Mouse (Mus musculus) kidney, postnatal 36 days (tissue): ENCODE data around the gene Dgkz.

Source experiments
- DNase-seq, 2 experiments: peaks; one replicate each; pipeline ENCODE4 v3.0.0; 2021 to 2022; ENCODE audit warnings: mixed read lengths in 2 of 2

The Dgkz gene

DNA sequence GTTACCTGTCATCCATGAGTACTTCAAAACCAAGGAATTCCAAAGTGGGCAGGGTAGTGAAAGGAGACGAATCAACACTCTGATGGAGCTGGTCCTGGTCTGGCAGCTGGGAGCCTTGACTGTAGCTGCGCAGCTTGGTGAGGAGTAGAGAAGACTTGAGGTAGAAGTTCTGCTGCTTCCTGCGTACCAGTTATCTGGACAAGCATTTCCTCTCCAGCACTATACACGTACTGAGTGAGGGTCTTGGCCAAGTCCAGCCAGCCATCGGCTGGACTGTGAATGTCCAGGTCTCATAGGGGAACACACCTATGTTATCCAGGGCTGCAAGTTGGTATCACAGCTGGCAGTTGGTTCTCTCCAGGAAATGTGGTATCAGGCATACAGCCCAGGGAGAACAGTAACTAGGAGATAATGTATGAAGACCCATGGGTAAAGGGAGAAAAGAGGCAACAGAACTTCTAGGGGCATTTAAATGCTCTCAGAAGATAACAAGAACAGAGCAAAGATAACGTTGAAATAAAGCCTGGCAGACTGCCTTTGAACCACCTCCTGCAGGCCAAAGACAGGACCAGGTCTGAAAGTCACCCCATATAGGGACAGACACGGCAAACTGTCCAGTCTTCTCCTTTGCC is 59.2 kb downstream of the Dgkz start:
- no peak for DNase-seq

- DNase-seq = no peak
These were observed 62.1 kb downstream of the Dgkz start for GRCm38 (mm10) chr2:91913328-91914110.

- DNase-seq = no peak
These were observed 63.0 kb downstream of the Dgkz start for GRCm38 (mm10) chr2:91912616-91913015.

- no peak for DNase-seq
These were observed 69.5 kb downstream of the Dgkz start for GRCm38 (mm10) chr2:91906141-91906540.

DNA sequence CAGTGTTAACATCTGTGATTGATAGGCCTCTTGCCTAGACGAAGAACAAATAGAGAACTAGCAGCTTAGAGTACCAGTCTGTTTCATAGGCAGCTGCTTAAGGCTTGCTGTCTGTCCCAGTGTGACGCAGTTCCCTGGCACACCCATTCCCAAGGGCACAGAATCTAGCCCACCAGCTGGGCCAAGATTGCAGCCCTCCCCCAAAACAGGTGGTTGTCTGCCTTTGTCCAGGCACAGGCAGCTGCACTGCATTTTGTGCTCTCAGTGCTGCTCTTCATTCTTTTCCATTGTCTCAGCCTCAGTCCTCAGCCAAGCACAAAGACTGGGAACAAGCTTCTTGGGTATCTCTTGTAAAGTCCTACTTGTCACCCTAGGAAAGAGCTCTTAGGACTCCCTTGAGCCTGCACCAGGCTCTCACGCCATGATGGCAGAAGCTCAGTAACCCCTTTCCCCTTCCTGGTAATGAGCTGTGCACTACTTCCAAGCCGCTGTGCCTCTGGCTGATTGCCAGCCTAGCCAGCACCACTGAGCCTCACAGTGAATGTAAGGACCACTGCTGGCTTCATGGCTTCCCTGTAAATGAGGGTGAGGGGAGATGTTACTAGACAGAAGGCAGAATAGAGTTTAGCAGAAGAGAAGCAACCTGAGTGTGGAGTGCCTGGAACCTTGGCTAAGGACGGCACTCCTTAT is 70.9 kb downstream of the Dgkz start:
- DNase-seq = no peak

DNA sequence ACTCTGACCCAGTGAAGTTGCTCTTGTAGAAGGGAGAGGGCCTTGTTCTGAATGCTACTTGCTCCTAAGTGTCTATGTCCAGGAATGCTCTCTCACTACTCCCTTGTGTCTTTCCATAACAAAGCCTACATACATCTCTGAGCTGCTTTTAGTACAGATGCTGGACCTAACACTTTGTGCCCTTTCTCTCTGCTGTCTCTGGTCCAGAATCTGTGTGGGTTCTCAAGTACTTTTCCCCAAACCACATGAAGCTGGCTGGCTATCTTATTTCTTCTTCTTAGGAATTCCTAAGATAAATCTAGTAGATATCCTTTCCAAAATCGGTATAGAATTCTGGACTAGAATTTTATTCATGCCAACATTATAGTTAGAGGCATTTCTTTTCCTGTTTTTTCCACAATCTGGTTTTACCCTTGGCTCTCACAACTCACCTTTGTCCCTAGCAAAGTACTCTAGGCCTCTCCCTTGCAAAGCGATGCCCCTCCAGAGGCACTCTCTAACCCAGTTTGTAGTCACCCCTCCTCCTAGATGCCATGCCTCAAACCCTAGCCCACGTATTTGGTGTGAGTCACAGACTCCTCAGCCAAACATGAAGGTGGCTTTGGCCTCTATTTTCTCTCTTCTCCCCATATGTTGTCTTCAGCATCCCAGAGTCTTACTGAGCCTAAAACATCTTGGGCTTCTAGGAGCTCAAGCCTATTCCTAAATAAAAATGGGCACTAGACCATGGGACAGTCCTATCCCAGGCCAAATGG is 72.3 kb downstream of the Dgkz start:
- DNase-seq = no peak

DNA sequence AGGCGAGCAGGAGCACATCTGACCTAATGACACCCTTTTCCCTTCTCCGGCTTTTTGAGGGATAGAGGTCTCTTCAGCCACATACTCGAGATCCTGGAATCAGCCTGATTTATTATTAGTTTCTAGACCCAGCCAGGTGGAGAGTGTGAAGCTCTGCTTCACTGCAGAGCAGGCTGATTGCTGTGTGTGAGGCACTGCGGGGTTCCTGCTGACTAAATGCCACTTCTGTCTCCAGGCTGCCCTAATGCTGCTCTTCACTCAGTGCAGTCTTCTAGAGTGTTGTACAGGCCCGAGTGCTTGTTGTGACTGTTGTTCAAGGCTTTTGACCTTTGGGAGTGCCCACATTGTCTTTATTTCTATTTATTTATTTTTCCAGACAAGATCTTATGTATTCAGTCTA is 73.3 kb downstream of the Dgkz start:
- no peak for DNase-seq

GRCm38 (mm10) chr2:91900431-91900830 is 75.2 kb downstream of the Dgkz start:
- no peak for DNase-seq

DNA sequence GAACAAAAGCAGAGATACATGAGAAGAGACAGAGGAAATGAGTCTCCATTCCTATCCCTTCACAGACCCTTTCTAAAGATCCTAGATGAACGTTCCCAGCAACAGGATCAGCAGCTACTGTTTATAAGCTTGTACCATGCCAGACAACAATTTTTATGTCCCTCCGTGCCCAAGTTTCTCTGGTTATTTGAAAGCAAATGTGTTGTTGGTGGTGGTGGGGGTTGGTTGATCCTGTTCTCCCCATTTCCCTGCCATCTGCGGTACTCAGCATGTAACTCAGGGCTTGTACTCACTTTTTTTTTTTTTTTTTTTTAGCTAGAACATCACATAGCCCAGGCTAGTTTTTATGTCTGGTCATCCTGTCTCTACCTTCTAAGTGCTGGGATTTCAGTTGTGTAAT is 76.5 kb downstream of the Dgkz start:
- DNase-seq = no peak

DNA sequence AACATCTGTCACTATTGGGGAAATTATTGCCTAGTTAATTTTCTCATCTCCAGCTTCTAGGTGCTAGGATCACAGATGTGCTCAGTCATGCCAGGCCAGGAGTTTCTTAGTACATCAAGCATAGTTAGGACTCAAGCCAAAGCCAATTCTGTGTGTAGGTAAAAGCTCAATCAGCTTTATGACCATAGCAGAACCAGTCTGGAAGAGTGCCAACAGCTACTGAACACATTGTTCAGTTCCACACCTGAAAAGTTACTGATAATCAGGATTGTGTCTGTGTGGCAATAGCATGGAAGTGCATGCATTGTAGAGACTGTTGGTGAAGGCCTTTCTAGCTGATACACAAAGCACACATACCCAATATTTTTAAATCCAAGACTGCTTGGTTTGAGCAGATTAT is 77.7 kb downstream of the Dgkz start:
- peak in 1 of 2 experiments; percentile 14 for DNase-seq

DNA sequence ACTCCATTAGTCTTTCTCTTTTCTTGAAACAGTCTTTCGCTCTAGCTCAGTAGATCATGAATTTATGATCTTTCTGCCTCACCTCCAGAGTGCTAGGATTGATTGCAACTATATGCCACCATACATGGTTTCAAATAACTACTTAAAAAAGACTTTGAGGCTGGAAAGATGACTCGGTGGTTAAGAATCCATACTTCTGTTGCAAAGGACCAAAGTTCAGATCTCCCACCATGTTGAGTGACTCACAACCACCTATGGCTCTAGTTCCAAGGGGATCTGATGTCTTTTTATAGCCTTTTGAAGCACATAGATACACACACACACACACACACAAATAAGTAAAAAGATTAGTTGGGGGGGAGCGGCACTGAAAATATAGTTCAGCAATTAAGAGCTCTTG is 80.3 kb downstream of the Dgkz start:
- no peak for DNase-seq

DNA sequence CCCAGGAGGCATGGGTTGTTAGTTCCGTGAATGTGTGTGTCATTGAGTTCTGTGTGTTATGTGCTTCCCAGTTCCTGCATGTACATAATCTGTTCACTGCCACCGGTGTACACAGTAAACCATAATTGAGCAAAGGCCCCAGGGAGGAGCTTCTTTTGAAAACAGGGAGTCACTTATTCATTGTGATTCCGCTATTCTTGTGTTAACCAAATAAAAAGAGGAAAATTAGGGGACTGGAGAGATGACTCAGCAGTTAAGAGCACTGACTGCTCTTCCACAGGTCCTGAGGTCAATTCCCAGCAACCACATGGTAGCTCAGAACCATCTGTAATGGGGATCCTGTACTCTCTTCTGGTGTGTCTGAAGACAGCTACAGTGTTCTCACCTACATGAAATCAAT is 80.9 kb downstream of the Dgkz start:
- DNase-seq = no peak

- DNase-seq = no peak
These were observed 91.0 kb downstream of the Dgkz start for GRCm38 (mm10) chr2:91884616-91885015.

DNA sequence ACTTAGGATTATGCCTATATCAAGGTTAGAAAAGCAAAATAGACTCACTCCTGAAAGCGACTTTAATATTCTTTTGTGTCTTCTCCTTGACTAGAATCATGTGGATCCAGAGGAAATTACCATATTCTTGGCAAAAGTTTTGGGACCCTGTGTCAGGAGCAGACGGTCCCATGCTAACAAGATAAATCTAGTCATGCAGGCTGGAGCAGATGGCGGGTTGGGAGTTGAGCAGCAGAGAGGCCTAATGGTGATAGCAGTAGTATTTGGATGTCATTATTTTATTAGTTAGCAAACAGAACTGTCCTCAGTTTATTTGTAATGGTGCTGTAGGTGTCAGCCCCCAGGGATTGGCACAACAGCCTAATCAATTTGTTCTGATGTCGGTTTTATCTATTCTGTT is 91.7 kb downstream of the Dgkz start:
- no peak for DNase-seq
